Mouse (Mus musculus) embryonic facial prominence, embryonic 13.5 days (tissue): ENCODE measurements around the gene Xirp2. TPM values are rescaled to one million over a fixed set of nuclear protein-coding genes. Genes with fewer than 3 reads are reported as not detected.
A peak's percentile ranks its signal among the peaks of the same experiment; 100 is the strongest.

ENCODE experiments used
- ATAC-seq: fragments of 200-750 bp; cut with Nextera tagmentation; 2 replicates; pipeline ENCODE4 v1.8.0; 2017; ENCODE audit warnings: low read depth; ENCODE audit not compliant: insufficient number of reproducible peaks, insufficient read depth, low FRiP score, low TSS enrichment
- H3K27ac ChIP-seq: fragments of 300-500 bp; sonication (generic); 2 replicates; pipeline ENCODE4 v1.5.1; 2015; ENCODE audit warnings: moderate library complexity, mild to moderate bottlenecking, inconsistent platforms
- H3K27me3 ChIP-seq: fragments of 300-500 bp; sonication (generic); 2 replicates; pipeline ENCODE4 v1.6.1; 2015; ENCODE audit warnings: mild to moderate bottlenecking, inconsistent platforms
- H3K36me3 ChIP-seq: fragments of 300-500 bp; sonication (generic); 2 replicates; pipeline ENCODE4 v1.6.1; 2015; ENCODE audit warnings: mild to moderate bottlenecking, inconsistent platforms
- H3K4me1 ChIP-seq: fragments of 300-500 bp; sonication (generic); 2 replicates; pipeline ENCODE4 v1.6.1; 2015; ENCODE audit warnings: inconsistent platforms
- H3K4me2 ChIP-seq: fragments of 300-500 bp; sonication (generic); 2 replicates; pipeline ENCODE4 v1.6.1; 2015; ENCODE audit warnings: moderate library complexity, mild to moderate bottlenecking, inconsistent platforms
- H3K4me3 ChIP-seq: fragments of 300-500 bp; sonication (generic); 2 replicates; pipeline ENCODE4 v1.5.1; 2015; ENCODE audit warnings: mild to moderate bottlenecking, inconsistent platforms
- H3K9ac ChIP-seq: fragments of 300-500 bp; sonication (generic); 2 replicates; pipeline ENCODE4 v1.6.1; 2015; ENCODE audit warnings: mild to moderate bottlenecking, inconsistent platforms
- H3K9me3 ChIP-seq: fragments of 300-500 bp; sonication (generic); 2 replicates; pipeline ENCODE4 v1.6.1; 2016; ENCODE audit warnings: inconsistent platforms
- WGBS: fragments of 180-500 bp; shearing (Covaris S2); methylation state at CpG from one replicate; pipeline ENCODE4 v1.1.7; 2015; ENCODE audit warnings: mixed read lengths; 5-methylcytosine and 5-hydroxymethylcytosine counted together
- polyA plus RNA-seq: library from polyadenylated mRNA; unstranded; fragments of >200 nt; fragmentation: Nextera tagmentation; extraction: Ambion mirVana; gene quantifications from 2 replicates; pipeline ENCODE4 v1.2.1, GENCODE M21; 2015

Xirp2 gene
- polyA plus RNA-seq, 1 experiment from 2014 or later: not detected

- no peaks in the 10 kb centered on the region for H3K9me3 ChIP-seq
- H3K9ac ChIP-seq: no peak overlapping the region
- no peaks in the 10 kb centered on the region for H3K36me3 ChIP-seq
- no peak overlapping the region for H3K27ac ChIP-seq
- H3K4me3 ChIP-seq: no peak overlapping the region
- no peak overlapping the region for H3K4me2 ChIP-seq
- 62% methylated on average over 3 of the region's 3 CpGs for WGBS
- H3K27me3 ChIP-seq: no peaks in the 10 kb centered on the region
- ATAC-seq: no peak
- H3K4me1 ChIP-seq: no peaks in the 10 kb centered on the region
Measured at GRCm38 (mm10) chr2:67481051-67481450, 35.2 kb downstream of the Xirp2 start.

DNA sequence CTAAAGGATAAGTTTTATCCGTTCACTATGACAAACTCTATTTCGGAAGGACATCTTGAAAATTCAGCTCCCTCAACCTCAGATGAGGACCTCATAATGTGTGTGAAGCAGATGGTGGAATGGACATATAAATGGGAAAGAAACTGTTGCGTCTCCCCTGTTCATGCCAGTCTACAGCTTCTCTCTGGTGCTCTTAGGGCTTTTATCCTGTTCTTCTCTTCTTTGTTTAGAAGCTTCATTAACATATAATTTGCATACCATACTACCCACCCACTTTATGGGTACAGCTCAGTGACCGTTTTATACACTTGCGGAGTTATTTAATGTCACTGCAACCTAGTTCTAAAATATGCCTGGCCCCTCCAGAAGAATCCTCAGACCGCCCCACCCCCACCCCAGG, 40.9 kb downstream of the Xirp2 start:
- Histone ChIP-seq H3K27ac (no peak overlapping the region), H3K4me3 (no peak overlapping the region), H3K27me3 (no peaks in the 10 kb centered on the region), H3K4me1 (no peaks in the 10 kb centered on the region), H3K4me2 (no peak overlapping the region), H3K9ac (no peak overlapping the region), H3K9me3 (no peaks in the 10 kb centered on the region), H3K36me3 (no peaks in the 10 kb centered on the region)
- no peak for ATAC-seq
- 89% methylated on average over 6 of the region's 6 CpGs for WGBS

GRCm38 (mm10) chr2:67487162-67487561, 41.4 kb downstream of the Xirp2 start:
- no peaks in the 10 kb centered on the region for H3K36me3 ChIP-seq
- no peaks in the 10 kb centered on the region for H3K4me1 ChIP-seq
- no peak overlapping the region for H3K4me2 ChIP-seq
- H3K27me3 ChIP-seq: no peaks in the 10 kb centered on the region
- no peak overlapping the region for H3K4me3 ChIP-seq
- no peaks in the 10 kb centered on the region for H3K9me3 ChIP-seq
- no peak overlapping the region for H3K27ac ChIP-seq
- no peak overlapping the region for H3K9ac ChIP-seq
- no peak for ATAC-seq
- 83% methylated on average over 3 of the region's 3 CpGs for WGBS

GRCm38 (mm10) chr2:67488465-67489127, 42.8 kb downstream of the Xirp2 start:
- Histone ChIP-seq H3K27me3 (no peaks in the 10 kb centered on the region), H3K4me2 (no peak overlapping the region), H3K9me3 (no peaks in the 10 kb centered on the region), H3K27ac (no peak overlapping the region), H3K4me1 (no peaks in the 10 kb centered on the region), H3K4me3 (no peak overlapping the region), H3K36me3 (no peaks in the 10 kb centered on the region), H3K9ac (no peak overlapping the region)
- 47% methylated on average over 11 of the region's 11 CpGs for WGBS
- ATAC-seq: no peak

- no peak for ATAC-seq
- H3K27ac ChIP-seq: no peak overlapping the region
- no peak overlapping the region for H3K9ac ChIP-seq
- H3K4me1 ChIP-seq: no peaks in the 10 kb centered on the region
- no peaks in the 10 kb centered on the region for H3K27me3 ChIP-seq
- H3K4me3 ChIP-seq: no peak overlapping the region
- no peak overlapping the region for H3K4me2 ChIP-seq
- no peaks in the 10 kb centered on the region for H3K36me3 ChIP-seq
- 60% methylated on average over 8 of the region's 8 CpGs for WGBS
- no peaks in the 10 kb centered on the region for H3K9me3 ChIP-seq
Measured at GRCm38 (mm10) chr2:67489128-67489492, 43.3 kb downstream of the Xirp2 start.

DNA sequence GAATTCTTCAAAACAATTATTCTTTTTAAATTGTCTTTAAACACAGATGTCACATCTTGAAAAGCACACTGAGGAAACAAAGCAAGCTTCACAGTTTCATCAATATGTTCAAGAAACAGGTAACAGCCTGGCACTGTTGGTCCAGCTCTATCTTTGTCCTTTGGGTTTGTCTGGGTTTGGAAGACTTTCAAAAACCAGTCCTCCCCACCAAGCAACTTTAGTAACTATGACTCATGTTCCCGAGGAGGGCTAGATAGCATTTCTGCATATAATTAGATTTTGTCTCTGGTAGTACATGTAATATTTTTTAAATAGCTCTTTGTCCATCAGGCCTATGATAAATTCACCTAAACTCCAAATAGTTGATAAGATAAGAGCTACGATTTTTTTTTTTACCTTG, 59.7 kb downstream of the Xirp2 start:
- Histone ChIP-seq H3K27me3 (no peaks in the 10 kb centered on the region), H3K27ac (no peak overlapping the region), H3K4me3 (no peak overlapping the region), H3K9me3 (no peaks in the 10 kb centered on the region), H3K36me3 (no peaks in the 10 kb centered on the region), H3K4me1 (no peaks in the 10 kb centered on the region), H3K9ac (no peak overlapping the region), H3K4me2 (no peak overlapping the region)
- ATAC-seq: no peak
- 60% methylated on average over 2 of the region's 2 CpGs for WGBS

DNA sequence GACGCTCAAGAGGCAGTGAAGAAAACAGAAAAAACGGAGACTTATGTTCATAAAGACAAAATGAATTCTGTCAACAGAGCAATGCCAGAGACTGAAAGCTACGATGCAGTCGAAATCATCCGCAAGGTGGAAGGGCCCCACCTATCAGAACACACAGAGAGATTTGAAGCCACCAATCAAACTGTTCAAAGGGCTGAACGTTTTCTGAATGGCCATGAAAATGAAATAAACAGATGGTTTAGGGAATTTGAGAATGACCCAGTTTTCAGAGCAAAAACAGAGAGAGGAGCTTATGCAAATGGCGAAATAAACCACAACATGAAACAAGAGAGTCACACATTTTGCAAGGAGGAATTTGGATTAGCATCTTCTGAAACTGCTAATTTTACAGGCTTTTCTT, 70.6 kb downstream of the Xirp2 start:
- H3K9me3 ChIP-seq: no peaks in the 10 kb centered on the region
- 84% methylated on average over 7 of the region's 7 CpGs for WGBS
- H3K4me2 ChIP-seq: no peak overlapping the region
- H3K4me3 ChIP-seq: no peak overlapping the region
- H3K36me3 ChIP-seq: no peaks in the 10 kb centered on the region
- no peaks in the 10 kb centered on the region for H3K4me1 ChIP-seq
- no peak for ATAC-seq
- no peak overlapping the region for H3K9ac ChIP-seq
- H3K27me3 ChIP-seq: no peaks in the 10 kb centered on the region
- H3K27ac ChIP-seq: no peak overlapping the region

DNA sequence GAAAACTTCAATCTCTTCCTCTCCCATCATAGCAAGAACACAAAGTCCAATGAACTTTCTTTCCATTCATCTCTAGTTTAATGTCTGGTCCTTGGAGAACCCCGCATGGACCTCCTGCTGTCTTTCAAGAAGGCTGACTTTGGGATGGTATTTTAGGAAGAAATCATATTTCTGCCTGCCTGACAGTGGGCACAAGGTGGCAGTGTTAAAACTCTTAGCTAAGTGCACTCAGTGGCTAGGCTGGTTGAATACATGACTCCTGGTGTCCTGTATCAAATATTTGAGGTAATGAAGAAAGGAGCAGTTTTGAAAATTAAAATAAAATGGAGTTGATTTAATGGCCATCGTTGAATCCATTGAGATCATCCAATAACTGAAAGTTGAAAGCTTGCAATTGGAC, 89.5 kb downstream of the Xirp2 start:
- Histone ChIP-seq H3K9ac (no peak overlapping the region), H3K27ac (no peak overlapping the region), H3K36me3 (no peaks in the 10 kb centered on the region), H3K4me3 (no peak overlapping the region), H3K4me2 (no peak overlapping the region), H3K4me1 (no peaks in the 10 kb centered on the region), H3K27me3 (no peaks in the 10 kb centered on the region), H3K9me3 (no peaks in the 10 kb centered on the region)
- 89% methylated on average over 2 of the region's 2 CpGs for WGBS
- no peak for ATAC-seq

- Histone ChIP-seq H3K4me1 (peaks cover 4% of the 10 kb centered on the region; the same call in 1 of the 2 replicates), H3K27ac (no peak overlapping the region), H3K9me3 (no peaks in the 10 kb centered on the region), H3K27me3 (no peaks in the 10 kb centered on the region), H3K9ac (no peak overlapping the region), H3K4me2 (no peak overlapping the region), H3K4me3 (no peak overlapping the region), H3K36me3 (no peaks in the 10 kb centered on the region)
- WGBS: 86% methylated on average over 6 of the region's 6 CpGs
- no peak for ATAC-seq
Measured at GRCm38 (mm10) chr2:67539426-67539825, 93.6 kb downstream of the Xirp2 start.

DNA sequence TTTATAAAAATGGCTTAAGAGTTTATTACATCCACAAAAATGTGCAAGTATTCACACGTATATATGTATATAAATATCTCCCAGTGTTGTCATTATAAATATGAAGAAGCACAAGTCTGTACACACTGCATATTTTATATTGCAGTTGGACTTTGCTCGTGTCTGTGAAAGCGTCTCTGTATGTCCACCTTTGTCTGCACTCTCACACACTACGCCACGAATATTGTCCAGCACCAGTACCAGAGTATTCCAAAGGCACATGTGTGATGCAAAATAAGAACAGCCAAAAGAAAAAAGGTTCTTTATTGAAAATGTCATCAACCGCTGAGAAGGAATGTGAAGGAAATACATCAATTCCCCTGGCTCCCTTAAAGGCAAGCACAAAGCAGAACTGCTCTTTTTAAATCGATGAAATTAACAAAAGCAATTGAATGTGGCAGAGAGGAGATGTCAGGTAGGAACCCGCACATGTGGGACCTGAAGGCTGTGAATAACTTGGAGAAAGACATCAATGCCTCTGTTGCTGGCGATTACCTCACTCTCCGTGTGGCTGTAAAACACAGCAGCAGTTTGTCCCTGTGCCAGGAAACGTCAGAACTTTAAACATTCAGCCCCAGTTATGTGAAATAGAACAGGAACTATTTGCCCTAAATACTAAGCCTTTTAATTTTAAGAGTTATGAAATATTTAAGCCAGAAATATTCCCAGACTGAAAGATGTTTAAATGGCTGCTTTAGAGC, 96.3 kb downstream of the Xirp2 start:
- Histone ChIP-seq H3K27ac (no peak overlapping the region), H3K4me3 (no peak overlapping the region), H3K36me3 (no peaks in the 10 kb centered on the region), H3K27me3 (no peaks in the 10 kb centered on the region), H3K9me3 (no peaks in the 10 kb centered on the region), H3K4me2 (no peak overlapping the region), H3K4me1 (peaks cover 4% of the 10 kb centered on the region; the same call in 1 of the 2 replicates), H3K9ac (no peak overlapping the region)
- ATAC-seq: no peak
- WGBS: 59% methylated on average over 11 of the region's 11 CpGs

DNA sequence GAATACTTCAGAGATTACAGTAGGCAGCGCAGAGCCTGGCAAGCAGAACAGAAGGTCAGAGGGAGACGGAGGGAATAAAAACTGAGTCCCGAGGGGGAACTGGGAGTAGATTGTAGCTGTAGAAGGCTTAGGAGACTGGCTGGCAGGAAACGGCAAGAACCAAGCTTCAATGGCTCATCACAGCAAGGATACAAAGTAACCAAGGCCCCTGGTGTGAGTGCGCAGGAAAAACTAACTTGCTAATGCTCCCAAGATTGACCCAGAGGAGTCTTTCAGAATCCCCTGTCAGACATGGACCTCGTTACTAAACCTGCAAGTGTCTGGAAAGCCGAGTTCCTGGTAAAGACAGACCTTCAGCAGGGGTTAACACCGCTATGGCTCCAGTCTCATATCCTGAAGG, 98.6 kb downstream of the Xirp2 start:
- 53% methylated on average over 8 of the region's 8 CpGs for WGBS
- Histone ChIP-seq H3K4me2 (no peak overlapping the region), H3K4me3 (no peak overlapping the region), H3K4me1 (peaks cover 4% of the 10 kb centered on the region; the same call in 1 of the 2 replicates), H3K36me3 (no peaks in the 10 kb centered on the region), H3K27ac (no peak overlapping the region), H3K27me3 (no peaks in the 10 kb centered on the region), H3K9ac (no peak overlapping the region), H3K9me3 (no peaks in the 10 kb centered on the region)
- no peak for ATAC-seq

- 2% methylated on average over 23 of the region's 23 CpGs for WGBS
- H3K4me3 ChIP-seq: peak overlapping the region; percentile 74
- no peak overlapping the region for H3K27ac ChIP-seq
- H3K9me3 ChIP-seq: no peaks in the 10 kb centered on the region
- H3K4me1 ChIP-seq: peaks cover 11% of the 10 kb centered on the region
- no peaks in the 10 kb centered on the region for H3K36me3 ChIP-seq
- H3K9ac ChIP-seq: peak overlapping the region; percentile 78
- H3K27me3 ChIP-seq: peaks cover 15% of the 10 kb centered on the region
- peak; percentile 59; the same call in 1 of the 2 replicates for ATAC-seq
- H3K4me2 ChIP-seq: peak overlapping the region; percentile 90
Measured at GRCm38 (mm10) chr2:67564851-67565479, 119.2 kb downstream of the Xirp2 start.
